Mouse (Mus musculus): Measurements from ENCODE around the gene Zfp366.

DNA sequence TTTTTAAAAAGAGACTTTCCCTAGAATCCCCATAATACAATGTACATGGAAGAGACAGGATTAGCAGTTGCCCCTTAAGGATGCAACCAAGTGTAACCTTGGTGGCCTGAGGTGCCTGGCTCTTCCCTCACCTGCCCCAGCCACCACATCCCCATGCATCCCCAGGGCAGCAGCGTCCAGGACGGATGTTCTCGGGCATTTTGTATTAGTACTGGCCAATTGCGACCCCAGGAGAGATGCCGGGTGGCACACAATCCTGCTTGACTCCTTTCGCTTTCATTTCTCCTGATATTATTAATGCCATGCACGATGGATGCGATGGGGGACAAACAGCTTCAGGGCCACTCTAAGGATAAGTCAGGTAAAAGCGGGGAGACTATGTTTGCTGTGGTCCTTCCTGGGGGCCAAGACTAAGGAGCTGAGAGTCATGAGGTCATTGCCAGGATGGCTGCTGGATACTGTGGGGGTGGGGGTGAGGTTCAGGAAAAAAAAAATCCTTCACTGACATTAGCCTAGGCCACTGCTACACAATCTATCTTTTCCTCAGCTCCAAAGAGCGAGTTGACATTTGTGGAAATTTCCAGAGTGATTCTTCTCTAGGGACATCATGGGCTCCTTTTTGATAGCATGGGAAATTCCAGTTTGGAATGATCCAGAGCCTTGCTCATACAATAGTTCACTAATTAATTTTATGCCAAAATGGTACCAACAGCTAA lies 1.7 kb downstream of the Zfp366 start:
- TF ChIP-seq CTCF (IDR thresholded peaks at IDR 0.05; ENCODE audit: borderline replicate concordance, insufficient read depth, low read depth, low read length) (no peak), POLR2A (IDR thresholded peaks at IDR 0.05; ENCODE audit: borderline replicate concordance, insufficient read depth, low read length) (no peak)

All from cerebellum, adult 2 months (tissue).